Mouse (Mus musculus) right cerebral cortex, adult 18-20 months (tissue): ENCODE results near the gene Fubp1.
"Not testable (repeated sequence)": the region's sequence is repeated elsewhere in the genome, so short reads cannot be mapped to it uniquely, and the experiment has no call there.

ENCODE experiments used
- DNase-seq: peaks from one replicate; pipeline ENCODE4 v3.0.0; 2022; ENCODE audit warnings: mixed read lengths

Gene Fubp1

DNA sequence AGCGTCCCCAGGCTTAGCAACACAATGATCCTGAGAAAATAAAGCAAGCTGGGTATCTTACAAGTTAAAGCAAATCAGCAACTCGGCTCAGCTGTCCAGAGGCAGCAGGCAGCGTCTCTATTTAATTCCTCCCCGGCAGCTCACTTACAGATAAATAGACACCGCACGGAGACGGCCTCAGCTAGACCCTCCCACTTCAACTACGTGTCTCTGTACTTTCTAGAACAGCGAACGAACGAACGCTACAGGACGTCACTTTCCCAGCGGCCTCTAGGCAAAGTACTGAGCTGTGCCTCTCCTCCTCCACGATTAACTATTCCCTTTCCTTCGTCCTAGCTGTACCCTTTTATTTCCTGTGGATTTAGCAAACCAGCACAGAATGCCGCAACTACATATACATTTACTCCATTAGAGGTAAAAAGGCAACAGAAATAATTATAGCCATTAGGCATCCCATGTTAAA lies 16.6 kb upstream of the Fubp1 start:
- peak; percentile 94 for DNase-seq

GRCm38 (mm10) chr3:152197246-152197645 lies 13.0 kb upstream of the Fubp1 start:
- DNase-seq, result not testable (repeated sequence)

DNA sequence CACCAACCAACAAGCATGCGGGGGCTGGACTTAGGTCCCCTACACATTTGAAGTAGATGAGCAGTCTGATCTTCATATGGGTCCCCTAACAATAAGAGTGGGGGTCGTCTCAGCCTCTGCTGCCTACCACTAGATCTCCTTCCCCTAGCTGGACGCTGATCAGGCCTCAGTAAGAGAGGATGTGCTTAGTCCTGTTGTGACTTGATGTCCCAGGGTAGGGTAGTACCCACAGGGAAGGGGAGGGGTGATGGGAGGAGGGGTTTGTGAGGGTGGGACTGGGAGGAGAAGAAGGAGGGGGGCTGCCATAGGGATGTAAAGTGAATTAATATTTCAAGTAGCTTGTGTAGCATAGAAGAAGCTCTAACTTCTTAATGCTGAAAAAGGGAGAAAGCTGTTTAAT lies 11.1 kb upstream of the Fubp1 start:
- DNase-seq, result no peak

GRCm38 (mm10) chr3:152201181-152201580 lies 9.0 kb upstream of the Fubp1 start:
- DNase-seq, result no peak

GRCm38 (mm10) chr3:152201651-152202050 lies 8.6 kb upstream of the Fubp1 start:
- no peak for DNase-seq

DNA sequence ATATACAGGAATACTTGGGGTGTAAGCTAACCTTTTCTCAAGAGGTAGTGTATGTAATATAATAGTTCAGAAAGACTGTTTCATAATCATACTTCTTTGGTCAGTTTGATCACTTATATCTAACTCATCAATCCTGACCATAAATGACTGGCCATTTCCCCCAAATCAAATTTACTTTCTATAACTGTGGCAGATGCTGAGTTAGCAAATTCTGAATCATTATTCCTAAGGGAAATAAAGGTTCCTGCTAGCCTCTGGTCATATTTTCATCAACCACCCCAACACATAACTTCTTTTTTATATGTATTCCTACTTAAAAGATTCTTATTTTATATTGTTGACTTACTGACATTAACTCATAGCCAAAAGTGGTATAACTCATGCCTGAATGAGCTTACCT lies 7.3 kb upstream of the Fubp1 start:
- DNase-seq, result no peak

DNA sequence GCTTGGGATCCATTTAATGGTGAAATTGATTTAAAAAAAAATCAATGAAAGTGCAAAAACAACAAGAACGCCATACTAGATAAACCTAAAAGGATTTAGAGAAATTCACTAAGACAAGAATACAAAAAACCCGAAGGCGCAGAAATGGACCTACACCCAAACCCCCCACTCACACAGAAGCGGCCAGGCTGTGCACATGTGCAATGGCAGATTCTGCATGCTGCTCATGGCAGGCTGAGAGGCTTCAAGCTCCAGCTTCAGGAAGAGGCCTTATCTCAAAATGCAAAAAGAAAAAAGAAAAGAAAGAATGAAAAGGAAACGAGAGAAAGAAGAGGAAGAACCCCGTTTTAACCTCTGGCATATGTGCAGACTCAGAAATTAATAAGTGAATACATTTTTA lies 6.8 kb upstream of the Fubp1 start:
- DNase-seq, result no peak

GRCm38 (mm10) chr3:152203996-152204395 lies 6.2 kb upstream of the Fubp1 start:
- DNase-seq, result no peak

- DNase-seq, result no peak
These were observed 5.6 kb upstream of the Fubp1 start for GRCm38 (mm10) chr3:152204577-152204976.

DNA sequence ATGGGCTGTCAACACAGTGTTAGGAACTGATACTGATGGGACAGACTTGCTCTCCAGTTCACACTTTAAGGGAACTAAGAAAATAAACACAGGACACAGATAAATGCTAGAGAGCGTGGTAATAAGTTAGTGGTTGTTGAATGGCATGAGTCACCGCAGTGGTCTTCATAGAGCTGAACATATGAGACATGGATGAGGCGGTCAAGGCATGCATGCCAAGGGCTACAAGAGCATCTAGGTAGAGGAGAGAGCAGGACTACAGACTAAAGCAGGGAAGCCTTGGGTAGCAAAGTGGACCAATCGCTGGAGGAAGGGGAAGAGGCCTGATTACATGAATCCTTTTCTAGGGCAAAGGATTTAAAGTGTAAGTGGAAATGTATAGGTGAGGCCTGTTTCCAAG lies 3.1 kb upstream of the Fubp1 start:
- no peak for DNase-seq

DNA sequence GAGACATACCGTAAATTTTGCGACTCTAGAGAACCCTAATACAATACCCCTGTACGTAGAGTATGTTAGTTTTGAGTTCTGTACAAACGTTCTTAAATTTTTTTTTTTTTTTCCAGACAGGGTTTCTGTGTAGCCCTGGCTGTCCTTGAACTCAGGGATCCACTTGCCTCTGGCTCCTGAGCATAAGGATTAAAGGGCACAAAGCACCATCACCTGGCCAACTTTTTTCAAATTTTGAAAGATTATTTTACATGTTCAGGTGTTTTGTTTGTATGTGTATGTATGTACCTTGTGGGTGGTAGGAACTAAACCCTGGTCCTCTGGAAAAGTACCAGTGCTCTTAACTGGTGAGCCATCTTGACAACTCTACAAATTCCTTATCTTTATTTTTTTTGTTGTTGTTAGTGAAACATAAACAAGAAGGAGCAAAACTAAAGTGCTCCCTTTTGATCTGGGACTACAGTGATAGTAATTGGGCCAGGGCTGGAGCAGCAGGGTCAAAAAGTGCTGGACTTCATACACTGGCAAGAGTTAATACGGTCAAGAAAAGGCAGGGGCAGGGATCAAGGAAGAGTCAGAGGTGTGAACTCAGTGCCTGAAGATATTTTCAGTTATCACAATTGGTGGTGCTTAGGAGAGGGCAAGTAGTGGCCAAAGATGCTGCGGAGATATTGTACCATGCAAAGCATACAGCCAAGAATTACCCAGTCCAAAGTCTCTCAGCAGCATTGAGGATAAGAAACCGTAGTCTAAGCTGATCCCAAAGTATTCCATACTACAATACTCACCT lies 1.9 kb upstream of the Fubp1 start:
- no peak for DNase-seq

DNA sequence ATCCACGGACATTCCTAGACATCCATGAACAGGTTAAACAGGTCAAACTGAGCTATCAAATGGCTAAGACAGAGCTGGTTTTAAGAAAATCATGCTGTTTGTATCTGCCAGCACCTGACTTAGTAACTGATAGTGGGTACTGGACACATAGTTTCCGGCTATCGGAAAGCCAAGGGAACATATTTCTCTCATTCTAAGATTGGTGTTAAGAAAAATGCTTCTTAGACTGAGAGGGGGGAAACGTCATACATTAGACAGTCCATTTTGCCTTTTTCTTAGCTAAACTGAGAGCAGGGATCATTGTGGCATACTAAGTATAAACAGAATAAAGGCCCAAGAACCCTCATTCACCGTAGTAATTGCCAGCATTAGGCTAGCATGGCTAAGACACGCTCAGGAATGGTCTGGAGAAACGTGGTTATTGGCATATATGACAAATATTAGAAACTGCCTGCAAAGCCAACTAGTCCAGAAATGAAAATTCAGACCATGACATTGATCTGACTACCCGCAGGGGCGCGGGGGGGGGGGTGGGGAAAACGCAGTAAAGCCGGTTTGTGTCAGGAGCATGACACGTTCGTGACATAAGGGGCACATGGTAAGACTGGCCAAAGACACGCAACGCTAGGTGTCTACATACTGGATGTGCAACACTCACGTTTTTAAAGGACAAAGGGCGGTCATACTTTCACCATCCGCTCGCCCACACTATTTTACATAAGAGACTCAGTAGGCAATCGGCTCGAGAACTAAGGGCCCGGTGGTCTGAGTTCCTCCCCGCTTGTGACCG lies 850 bp upstream of the Fubp1 start:
- DNase-seq, result no peak

GRCm38 (mm10) chr3:152210728-152211391 lies 638 bp downstream of the Fubp1 start:
- peak; percentile 66 for DNase-seq

DNA sequence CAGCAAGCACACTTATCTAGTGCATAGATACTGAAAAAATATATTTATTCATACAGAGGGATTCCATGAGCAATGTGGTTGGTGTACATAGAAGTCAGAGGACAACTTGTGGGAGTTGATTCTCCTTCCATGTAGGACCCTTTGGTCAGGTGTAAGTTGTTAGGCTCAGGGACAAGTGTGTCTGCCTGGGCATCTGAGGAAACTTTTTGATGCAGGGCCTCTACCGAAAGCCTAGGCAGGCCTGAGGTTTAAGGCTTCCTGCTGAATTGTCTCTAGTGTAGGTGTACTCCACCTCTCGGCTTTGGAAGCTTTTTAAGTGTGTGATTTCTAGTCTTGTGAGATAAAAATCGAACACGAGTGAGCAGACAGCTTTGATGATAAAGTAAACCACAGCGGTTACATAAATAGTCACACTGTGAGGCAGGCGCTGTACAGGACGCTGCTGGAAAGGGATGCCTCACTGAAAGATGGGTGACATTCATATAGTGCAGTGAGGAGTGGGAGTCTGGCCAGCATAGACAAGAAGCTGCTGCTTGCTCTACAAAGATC lies 1.6 kb downstream of the Fubp1 start:
- DNase-seq, result no peak

DNA sequence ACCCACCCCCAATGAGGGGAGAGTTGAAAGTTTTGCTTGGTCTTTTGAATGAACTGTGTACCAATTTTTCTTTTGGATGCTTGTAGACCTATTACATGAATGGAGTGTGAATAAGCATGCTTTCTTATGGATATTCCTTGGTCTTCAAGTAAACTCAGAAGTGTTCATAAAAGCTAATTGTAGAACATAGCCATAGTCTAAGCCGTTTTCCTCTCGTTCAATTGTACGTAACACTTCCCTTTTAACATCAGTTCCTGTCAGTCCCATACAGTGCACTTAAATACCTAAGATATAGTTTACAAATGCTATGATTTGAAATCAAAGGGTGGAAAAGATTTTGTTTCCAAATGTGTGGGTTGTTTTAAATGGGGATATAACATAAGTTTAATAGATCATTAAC lies 3.2 kb downstream of the Fubp1 start:
- DNase-seq, result no peak

DNA sequence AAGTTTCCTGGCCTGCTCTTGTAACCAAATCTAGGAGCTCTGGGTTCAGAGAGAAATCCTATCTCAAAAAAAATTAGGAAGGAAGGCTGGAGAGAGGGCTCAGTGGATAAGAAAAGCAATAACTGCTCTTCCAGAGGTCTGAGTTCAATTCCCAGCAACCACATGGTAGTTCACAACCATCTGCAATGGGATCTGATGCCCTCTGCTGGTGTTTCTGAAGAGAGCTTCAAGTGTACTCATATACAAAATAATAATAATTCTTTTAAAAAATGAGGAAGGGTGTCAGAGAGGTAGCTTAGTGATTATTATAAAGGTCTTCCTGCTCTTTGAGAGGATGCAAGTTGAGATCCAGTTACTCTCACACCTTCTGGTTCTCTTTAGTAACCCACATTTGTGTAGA lies 14.7 kb downstream of the Fubp1 start:
- DNase-seq, result no peak

DNA sequence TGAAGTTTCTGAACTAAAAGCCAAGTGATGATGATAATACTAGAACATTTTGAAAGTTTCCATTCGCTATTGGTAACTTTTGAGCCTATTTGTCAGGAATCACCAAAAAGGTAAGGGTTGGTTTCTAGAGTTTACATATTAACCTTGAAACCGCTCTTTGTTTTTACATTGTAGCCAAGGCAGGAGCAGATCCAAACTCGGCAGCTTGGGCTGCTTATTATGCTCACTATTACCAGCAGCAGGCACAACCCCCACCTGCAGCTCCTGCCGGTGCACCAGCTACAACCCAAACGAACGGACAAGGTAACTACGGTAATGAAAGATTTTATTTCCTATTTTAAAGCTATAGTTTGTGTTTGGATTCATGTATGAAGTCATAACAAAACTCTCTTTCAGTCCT lies 15.7 kb downstream of the Fubp1 start:
- DNase-seq, result no peak

- DNase-seq, result no peak
These were observed 18.6 kb downstream of the Fubp1 start for GRCm38 (mm10) chr3:152228843-152229242.

DNA sequence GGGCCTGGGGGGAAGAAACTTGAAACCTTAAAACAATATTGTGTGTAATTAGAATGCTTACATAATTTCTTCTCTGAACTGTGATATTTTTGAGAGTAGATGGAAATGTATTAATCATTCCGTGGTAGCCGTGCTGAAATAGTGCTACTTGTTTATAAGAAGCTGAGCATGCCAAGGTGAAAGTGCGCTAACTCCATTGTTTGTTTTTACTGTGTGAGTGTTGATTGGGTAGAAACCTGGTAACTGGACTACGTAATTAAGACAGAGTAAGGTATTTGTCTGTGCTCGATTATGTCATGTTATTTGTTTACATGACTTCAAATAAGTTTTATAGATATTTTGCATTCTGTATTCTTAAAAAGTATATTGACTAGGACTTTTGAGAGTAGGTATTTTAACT lies 19.0 kb downstream of the Fubp1 start:
- DNase-seq, result no peak

- DNase-seq, result no peak
These were observed 21.3 kb downstream of the Fubp1 start for GRCm38 (mm10) chr3:152231333-152232100.

- no peak for DNase-seq
These were observed 25.0 kb downstream of the Fubp1 start for GRCm38 (mm10) chr3:152235238-152235637.

GRCm38 (mm10) chr3:152235805-152236204 lies 25.6 kb downstream of the Fubp1 start:
- no peak for DNase-seq

DNA sequence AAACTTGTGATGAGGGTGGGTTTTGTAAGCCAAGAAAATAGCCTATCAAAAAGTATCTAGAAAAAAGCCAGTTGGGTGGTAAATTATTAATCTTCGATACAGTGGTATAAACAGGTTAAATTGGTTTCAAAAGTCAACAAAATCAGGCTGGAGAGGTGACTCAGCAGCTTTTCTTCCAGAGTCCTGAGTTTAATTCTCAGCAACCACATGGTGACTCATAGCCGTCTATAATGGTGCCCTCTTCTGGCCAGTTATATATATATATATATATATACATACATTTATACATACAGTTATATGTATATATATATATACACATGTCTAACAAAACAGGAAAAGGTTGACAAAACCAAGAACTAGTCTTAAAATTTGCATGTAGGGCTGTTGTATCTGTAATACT lies 28.6 kb downstream of the Fubp1 start:
- no peak for DNase-seq
